Mouse (Mus musculus) adrenal gland, postnatal 14 days (tissue): ENCODE results near the gene Zfp653. TPM values are rescaled to one million over a fixed set of nuclear protein-coding genes. Genes with fewer than 3 reads are reported as not detected.

Experiments
- DNase-seq: peaks from one replicate; pipeline ENCODE4 v3.0.0; 2021; ENCODE audit warnings: mixed read lengths
- microRNA-seq, 2 experiments: library from miRNA; unstranded; fragments of <30 nt; microRNA quantifications; one replicate each; pipeline ENCODE4 v1.2.0; 2021
- total RNA-seq: library from RNA; stranded (reverse); gene quantifications from 2 replicates; pipeline ENCODE4 v1.2.3, GENCODE M21; 2021

Zfp653 gene
- total RNA-seq, 1 experiment from 2014 or later: 9.1 TPM

- DNase-seq: no peak
Measured at GRCm38 (mm10) chr9:22030386-22030785, 40.8 kb downstream of the Zfp653 start.

- DNase-seq: no peak
Measured at GRCm38 (mm10) chr9:22028467-22028866, 42.7 kb downstream of the Zfp653 start.

- DNase-seq: peak; percentile 39
Measured at GRCm38 (mm10) chr9:22024592-22024991, 46.6 kb downstream of the Zfp653 start.

- DNase-seq: no peak
Measured at GRCm38 (mm10) chr9:22017208-22017825, 53.9 kb downstream of the Zfp653 start.

- no peak for DNase-seq
Measured at GRCm38 (mm10) chr9:22016245-22016644, 54.9 kb downstream of the Zfp653 start.

GRCm38 (mm10) chr9:22012731-22013130, 58.4 kb downstream of the Zfp653 start:
- DNase-seq: no peak

GRCm38 (mm10) chr9:22011055-22011454, 60.1 kb downstream of the Zfp653 start:
- no peak for DNase-seq

Small RNA genes lying within 50 kb of the gene (microRNA-seq; reads per million reads assigned to microRNA genes)
- 0 reads per million in 2 experiments for gene Mir7084

Other genes starting within 250 kb of the Zfp653 start
- 5.1 and 10.2 TPM in 2 replicates for gene Angptl8, start 235.9 kb downstream of the Zfp653 start, total RNA-seq
- gene Dock6, start 218.7 kb downstream of the Zfp653 start, total RNA-seq: 46.0 and 49.2 TPM in 2 replicates
- gene Rab3d, start 153.2 kb downstream of the Zfp653 start, total RNA-seq: 30.2 and 35.6 TPM in 2 replicates
- 6.5 and 8.5 TPM in 2 replicates for gene Ccdc159, start 143.9 kb downstream of the Zfp653 start, total RNA-seq
- 203 and 258 TPM in 2 replicates for gene Tmem205, start 143.8 kb downstream of the Zfp653 start, total RNA-seq
- gene Plppr2, start 134.3 kb downstream of the Zfp653 start, total RNA-seq: 25.5 and 31.0 TPM in 2 replicates
- 13.1 and 13.7 TPM in 2 replicates for gene Swsap1, start 115.6 kb downstream of the Zfp653 start, total RNA-seq
- 3.8 and 4.1 TPM in 2 replicates for gene Epor, start 107.9 kb downstream of the Zfp653 start, total RNA-seq
- 18.1 and 19.0 TPM in 2 replicates for gene Rgl3, start 81.9 kb downstream of the Zfp653 start, total RNA-seq
- gene Ccdc151, start 68.7 kb downstream of the Zfp653 start, total RNA-seq: 0.45 and 0.56 TPM in 2 replicates
- gene Prkcsh, start 68.6 kb downstream of the Zfp653 start, total RNA-seq: 133 and 135 TPM in 2 replicates
- gene Elavl3, start 19.4 kb downstream of the Zfp653 start, total RNA-seq: 2.4 and 3.0 TPM in 2 replicates
- not detected in 2 replicates for gene Gm49318, start 117 bp downstream of the Zfp653 start, total RNA-seq
- gene Ecsit, start 14.1 kb upstream of the Zfp653 start, total RNA-seq: 74.9 and 80.6 TPM in 2 replicates
- gene Cnn1, start 27.8 kb upstream of the Zfp653 start, total RNA-seq: 0.56 and 7.1 TPM in 2 replicates
- 66.9 and 74.2 TPM in 2 replicates for gene Elof1, start 45.8 kb upstream of the Zfp653 start, total RNA-seq
- gene Acp5, start 64.3 kb upstream of the Zfp653 start, total RNA-seq: 30.3 and 39.2 TPM in 2 replicates
- 47.7 and 51.8 TPM in 2 replicates for gene Pigyl, start 85.5 kb upstream of the Zfp653 start, total RNA-seq
- gene Zfp872, start 116.7 kb upstream of the Zfp653 start, total RNA-seq: 1.2 and 2.0 TPM in 2 replicates
- 33.5 and 39.9 TPM in 2 replicates for gene Zfp809, start 154.3 kb upstream of the Zfp653 start, total RNA-seq
- gene Zfp599, start 188.5 kb upstream of the Zfp653 start, total RNA-seq: 0.96 and 1.4 TPM in 2 replicates
- 8.0 and 10.2 TPM in 2 replicates for gene Zfp810, start 236.3 kb upstream of the Zfp653 start, total RNA-seq